Mouse (Mus musculus): ENCODE data around the gene 2310050C09Rik.

GRCm38 (mm10) chr3:92903640-92904039 is 33.6 kb upstream of the 2310050C09Rik start:
- TF ChIP-seq CTCF (IDR thresholded peaks at IDR 0.05; ENCODE audit: low read depth) (0 out of 2 replicates have a peak, but pooled peaks have one; percentile 27), EP300 (IDR thresholded peaks at IDR 0.05; ENCODE audit: low read depth) (no peak)
